In the genomic region with DNA sequence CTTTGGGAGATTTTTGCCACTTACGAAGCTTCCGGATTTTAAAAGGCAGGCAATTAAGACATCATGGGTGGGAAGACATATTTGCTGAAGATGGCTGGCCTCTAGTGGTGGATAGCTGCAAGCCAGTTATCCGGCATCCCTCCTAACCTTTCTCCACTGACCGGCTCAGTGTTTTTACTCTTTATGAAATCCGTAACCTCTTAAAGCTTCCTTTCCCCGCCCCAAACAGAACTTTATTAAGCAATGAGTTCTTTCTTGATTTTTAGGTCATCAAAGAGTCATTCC, we compare ENCODE assay signal across 11 mouse cellular contexts. TPM values are rescaled to one million over a fixed set of nuclear protein-coding genes. Genes with fewer than 3 reads are reported as not detected.
DNase-seq lines count a peak whose midpoint lies in the region.
"Had no signal": no experiment of that assay in that cellular context is flagged by ENCODE, and none has a peak within 500 bp of the region (broad histone marks: within the 10 kb centered on the region; RNA-seq: fewer than 3 reads in every experiment).

No protein-coding gene starts in this region.

- no peaks in the 10 kb centered on the region for H3K9me3 ChIP-seq in embryonic facial prominence, embryonic 10.5 days
- H3K9me3 ChIP-seq: limb, embryonic 12.5 days; neural tube, embryonic 12.5 days had no signal

- intact Hi-C loops in left cerebral cortex, postnatal 4 days (cut with DNase I): no loop called here

- no peaks in the 10 kb centered on the region for H3K27me3 ChIP-seq in embryonic facial prominence, embryonic 10.5 days (replicated peaks; ENCODE audit: low read depth, poor library complexity, severe bottlenecking)
- H3K27me3 ChIP-seq: limb, embryonic 12.5 days; neural tube, embryonic 12.5 days had no signal

- peak; percentile 36 for DNase-seq in embryo, embryonic 10.5 days (ENCODE audit: low spot score)
- DNase-seq in embryo, embryonic 10 days (ENCODE audit: low spot score): no peak
- DNase-seq in left cerebral cortex, postnatal 4 days: peak; percentile 26
- no peak for DNase-seq in left cerebral cortex, adult 11 months (ENCODE audit: low spot score)
- peak; percentile 36 to 55 for DNase-seq in cerebellum, postnatal 25 days
- peak; percentile 45 for DNase-seq in lung, postnatal 25 days (ENCODE audit: low spot score)
- DNase-seq in thymus, postnatal 25 days: no peak
- DNase-seq in embryonic facial prominence, embryonic 10.5 days (ENCODE audit: low spot score): no peak

- H3K4me1 ChIP-seq in embryonic facial prominence, embryonic 10.5 days: no peaks in the 10 kb centered on the region
- H3K4me1 ChIP-seq: neural tube, embryonic 12.5 days had no signal

- peaks cover 3% of the 10 kb centered on the region; the same call in 1 of the 2 replicates for H3K36me3 ChIP-seq in embryonic facial prominence, embryonic 10.5 days (replicated peaks)

- no peak overlapping the region for H3K27ac ChIP-seq in embryonic facial prominence, embryonic 10.5 days (replicated peaks)
- H3K27ac ChIP-seq: limb, embryonic 12.5 days; neural tube, embryonic 12.5 days had no signal

- H3K4me3 ChIP-seq in embryonic facial prominence, embryonic 10.5 days: no peak overlapping the region
- H3K4me3 ChIP-seq: limb, embryonic 12.5 days; neural tube, embryonic 12.5 days had no signal

- WGBS in embryonic facial prominence, embryonic 10.5 days: 67% methylated on average over 6 of the region's 6 CpGs

RNA-seq across cellular contexts. Expression of a gene that starts 17.0 kb away (rescaled TPM):
- total RNA-seq in left cerebral cortex, postnatal 4 days (2021): 100 to 1,000 TPM; 108 to 113 TPM
- 47.9 and 48.1 TPM in 2 replicates for polyA plus RNA-seq in embryonic facial prominence, embryonic 10.5 days (2016; fragmentation: Nextera tagmentation; extraction: Ambion mirVana)

RNA-seq across cellular contexts. Expression of a gene that starts 17.1 kb away (rescaled TPM):
- 1 to 10 TPM; 2.2 to 2.6 TPM for total RNA-seq in left cerebral cortex, postnatal 4 days (2021)
- polyA plus RNA-seq in embryonic facial prominence, embryonic 10.5 days (2016; fragmentation: Nextera tagmentation; extraction: Ambion mirVana): 0.17 TPM in 1 of 2 replicates, not detected in the other
- polyA plus RNA-seq: embryonic facial prominence, embryonic 11.5 days; limb, embryonic 12.5 days; neural tube, embryonic 12.5 days had no signal

RNA-seq across cellular contexts. Expression of a gene that starts 21.1 kb away (rescaled TPM):
- total RNA-seq in left cerebral cortex, postnatal 4 days (2021): 10 to 100 TPM; 39.5 TPM
- polyA plus RNA-seq in embryonic facial prominence, embryonic 10.5 days (2016; fragmentation: Nextera tagmentation; extraction: Ambion mirVana): 28.0 and 30.2 TPM in 2 replicates

RNA-seq across cellular contexts. Expression of a gene that starts 23.8 kb away (rescaled TPM):
- 10 to 100 TPM in 1 of 2 experiments, 1 to 10 TPM in 1; 9.0 to 10.2 TPM for total RNA-seq in left cerebral cortex, postnatal 4 days (2021)
- 1.1 and 1.3 TPM in 2 replicates for polyA plus RNA-seq in embryonic facial prominence, embryonic 10.5 days (2016; fragmentation: Nextera tagmentation; extraction: Ambion mirVana)

RNA-seq across cellular contexts. Expression of a gene that starts 33.4 kb away (rescaled TPM):
- not detected for total RNA-seq in left cerebral cortex, postnatal 4 days (2021)
- polyA plus RNA-seq in embryonic facial prominence, embryonic 10.5 days (2016; fragmentation: Nextera tagmentation; extraction: Ambion mirVana): 0.22 TPM in 1 of 2 replicates, not detected in the other
- polyA plus RNA-seq: embryonic facial prominence, embryonic 11.5 days had no signal

Comparison
In these comparisons a context has a peak if more than half of its experiments do, and no peak if none do; other contexts are left out.
1. DNase-seq: peak in embryo, embryonic 10.5 days (single experiment), left cerebral cortex, postnatal 4 days (single experiment), cerebellum, postnatal 25 days (2 of 2) and lung, postnatal 25 days (single experiment); none in embryo, embryonic 10 days (single experiment), left cerebral cortex, adult 11 months (single experiment), thymus, postnatal 25 days (single experiment) and embryonic facial prominence, embryonic 10.5 days (single experiment).